Mouse (Mus musculus): ENCODE data around the gene Col19a1. TPM values are rescaled to one million over a fixed set of nuclear protein-coding genes. Genes with fewer than 3 reads are reported as not detected.

The Col19a1 gene
- polyA plus RNA-seq, 1 experiment from 2014 or later = 0.24 TPM

- Histone ChIP-seq H3K27ac (ENCODE audit: low read length) (no peak overlapping the region), H3K9me3 (replicated peaks; ENCODE audit: control insufficient read depth, low read length) (no peaks in the 10 kb centered on the region), H3K27me3 (ENCODE audit: control insufficient read depth, insufficient read depth, low read length) (no peaks in the 10 kb centered on the region), H3K4me2 (ENCODE audit: low read depth, low read length) (no peak overlapping the region), H3K36me3 (ENCODE audit: control insufficient read depth, insufficient read depth) (no peaks in the 10 kb centered on the region), H3K4me1 (ENCODE audit: control insufficient read depth, insufficient read depth, low read length) (no peaks in the 10 kb centered on the region), H3K4me3 (ENCODE audit: low read length) (no peak overlapping the region), H3K9ac (ENCODE audit: low read length) (no peak overlapping the region)
- WGBS = 87% methylated on average over 5 of the region's 5 CpGs
- ATAC-seq (replicated peaks; ENCODE audit: extremely low read depth, insufficient read depth, low FRiP score) = no peak
These were observed 159.0 kb downstream of the Col19a1 start for GRCm38 (mm10) chr1:24428306-24428705.

- WGBS = 22% methylated on average over 8 of the region's 8 CpGs
- H3K9me3 ChIP-seq (replicated peaks; ENCODE audit: control insufficient read depth, low read length) = no peaks in the 10 kb centered on the region
- H3K27ac ChIP-seq (ENCODE audit: low read length) = no peak overlapping the region
- no peaks in the 10 kb centered on the region for H3K4me1 ChIP-seq (ENCODE audit: control insufficient read depth, insufficient read depth, low read length)
- no peak overlapping the region for H3K4me2 ChIP-seq (ENCODE audit: low read depth, low read length)
- no peak overlapping the region for H3K4me3 ChIP-seq (ENCODE audit: low read length)
- H3K36me3 ChIP-seq (ENCODE audit: control insufficient read depth, insufficient read depth) = no peaks in the 10 kb centered on the region
- H3K27me3 ChIP-seq (ENCODE audit: control insufficient read depth, insufficient read depth, low read length) = no peaks in the 10 kb centered on the region
- no peak overlapping the region for H3K9ac ChIP-seq (ENCODE audit: low read length)
- ATAC-seq (replicated peaks; ENCODE audit: extremely low read depth, insufficient read depth, low FRiP score) = no peak
These were observed 209.0 kb downstream of the Col19a1 start for GRCm38 (mm10) chr1:24378125-24378821.

GRCm38 (mm10) chr1:24374902-24375301, 212.4 kb downstream of the Col19a1 start:
- Histone ChIP-seq H3K4me2 (ENCODE audit: low read depth, low read length) (no peak overlapping the region), H3K4me1 (ENCODE audit: control insufficient read depth, insufficient read depth, low read length) (no peaks in the 10 kb centered on the region), H3K4me3 (ENCODE audit: low read length) (no peak overlapping the region), H3K27ac (ENCODE audit: low read length) (no peak overlapping the region), H3K9me3 (replicated peaks; ENCODE audit: control insufficient read depth, low read length) (no peaks in the 10 kb centered on the region), H3K9ac (ENCODE audit: low read length) (no peak overlapping the region), H3K36me3 (ENCODE audit: control insufficient read depth, insufficient read depth) (no peaks in the 10 kb centered on the region), H3K27me3 (ENCODE audit: control insufficient read depth, insufficient read depth, low read length) (no peaks in the 10 kb centered on the region)
- 24% methylated on average over 2 of the region's 2 CpGs for WGBS
- no peak for ATAC-seq (replicated peaks; ENCODE audit: extremely low read depth, insufficient read depth, low FRiP score)

- Histone ChIP-seq H3K9ac (ENCODE audit: low read length) (no peak overlapping the region), H3K27me3 (ENCODE audit: control insufficient read depth, insufficient read depth, low read length) (no peaks in the 10 kb centered on the region), H3K27ac (ENCODE audit: low read length) (no peak overlapping the region), H3K4me1 (ENCODE audit: control insufficient read depth, insufficient read depth, low read length) (no peaks in the 10 kb centered on the region), H3K4me2 (ENCODE audit: low read depth, low read length) (no peak overlapping the region), H3K9me3 (replicated peaks; ENCODE audit: control insufficient read depth, low read length) (no peaks in the 10 kb centered on the region), H3K36me3 (ENCODE audit: control insufficient read depth, insufficient read depth) (no peaks in the 10 kb centered on the region), H3K4me3 (ENCODE audit: low read length) (no peak overlapping the region)
- no peak for ATAC-seq (replicated peaks; ENCODE audit: extremely low read depth, insufficient read depth, low FRiP score)
- 74% methylated on average over 3 of the region's 3 CpGs for WGBS
These were observed 213.6 kb downstream of the Col19a1 start for GRCm38 (mm10) chr1:24373671-24374070.

- ATAC-seq (replicated peaks; ENCODE audit: extremely low read depth, insufficient read depth, low FRiP score) = no peak
- Histone ChIP-seq H3K4me2 (ENCODE audit: low read depth, low read length) (no peak overlapping the region), H3K4me1 (ENCODE audit: control insufficient read depth, insufficient read depth, low read length) (no peaks in the 10 kb centered on the region), H3K27me3 (ENCODE audit: control insufficient read depth, insufficient read depth, low read length) (no peaks in the 10 kb centered on the region), H3K27ac (ENCODE audit: low read length) (no peak overlapping the region), H3K9me3 (replicated peaks; ENCODE audit: control insufficient read depth, low read length) (no peaks in the 10 kb centered on the region), H3K36me3 (ENCODE audit: control insufficient read depth, insufficient read depth) (no peaks in the 10 kb centered on the region), H3K9ac (ENCODE audit: low read length) (no peak overlapping the region), H3K4me3 (ENCODE audit: low read length) (no peak overlapping the region)
- WGBS = 71% methylated on average over 4 of the region's 4 CpGs
These were observed 214.6 kb downstream of the Col19a1 start for GRCm38 (mm10) chr1:24372471-24373258.

- Histone ChIP-seq H3K9me3 (replicated peaks; ENCODE audit: control insufficient read depth, low read length) (no peaks in the 10 kb centered on the region), H3K36me3 (ENCODE audit: control insufficient read depth, insufficient read depth) (no peaks in the 10 kb centered on the region), H3K27me3 (ENCODE audit: control insufficient read depth, insufficient read depth, low read length) (no peaks in the 10 kb centered on the region), H3K27ac (ENCODE audit: low read length) (no peak overlapping the region), H3K4me2 (ENCODE audit: low read depth, low read length) (peak overlapping the region; percentile 38; the same call in 1 of the 2 replicates), H3K4me3 (ENCODE audit: low read length) (no peak overlapping the region), H3K4me1 (ENCODE audit: control insufficient read depth, insufficient read depth, low read length) (no peaks in the 10 kb centered on the region), H3K9ac (ENCODE audit: low read length) (no peak overlapping the region)
- no peak for ATAC-seq (replicated peaks; ENCODE audit: extremely low read depth, insufficient read depth, low FRiP score)
- 48% methylated on average over 19 of the region's 19 CpGs for whole genome bisulfite sequencing
These were observed 219.4 kb downstream of the Col19a1 start for GRCm38 (mm10) chr1:24367570-24368517.

- Histone ChIP-seq H3K27me3 (ENCODE audit: control insufficient read depth, insufficient read depth, low read length) (no peaks in the 10 kb centered on the region), H3K4me3 (ENCODE audit: low read length) (no peak overlapping the region), H3K9ac (ENCODE audit: low read length) (no peak overlapping the region), H3K4me1 (ENCODE audit: control insufficient read depth, insufficient read depth, low read length) (no peaks in the 10 kb centered on the region), H3K4me2 (ENCODE audit: low read depth, low read length) (no peak overlapping the region), H3K36me3 (ENCODE audit: control insufficient read depth, insufficient read depth) (no peaks in the 10 kb centered on the region), H3K27ac (ENCODE audit: low read length) (no peak overlapping the region), H3K9me3 (replicated peaks; ENCODE audit: control insufficient read depth, low read length) (no peaks in the 10 kb centered on the region)
- no peak for ATAC-seq (replicated peaks; ENCODE audit: extremely low read depth, insufficient read depth, low FRiP score)
- 80% methylated on average over 7 of the region's 7 CpGs for WGBS
These were observed 222.5 kb downstream of the Col19a1 start for GRCm38 (mm10) chr1:24364775-24365174.

GRCm38 (mm10) chr1:24361990-24362635, 225.2 kb downstream of the Col19a1 start:
- H3K4me1 ChIP-seq (ENCODE audit: control insufficient read depth, insufficient read depth, low read length) = no peaks in the 10 kb centered on the region
- no peaks in the 10 kb centered on the region for H3K27me3 ChIP-seq (ENCODE audit: control insufficient read depth, insufficient read depth, low read length)
- no peaks in the 10 kb centered on the region for H3K36me3 ChIP-seq (ENCODE audit: control insufficient read depth, insufficient read depth)
- H3K4me3 ChIP-seq (ENCODE audit: low read length) = no peak overlapping the region
- WGBS = 87% methylated on average over 13 of the region's 13 CpGs
- no peak overlapping the region for H3K27ac ChIP-seq (ENCODE audit: low read length)
- H3K9me3 ChIP-seq (replicated peaks; ENCODE audit: control insufficient read depth, low read length) = no peaks in the 10 kb centered on the region
- ATAC-seq (replicated peaks; ENCODE audit: extremely low read depth, insufficient read depth, low FRiP score) = no peak
- H3K4me2 ChIP-seq (ENCODE audit: low read depth, low read length) = no peak overlapping the region
- H3K9ac ChIP-seq (ENCODE audit: low read length) = no peak overlapping the region

Measured in heart, embryonic 16.5 days (tissue).